Mouse (Mus musculus): ENCODE measurements around the gene Dlk1. TPM values are rescaled to one million over a fixed set of nuclear protein-coding genes. Genes with fewer than 3 reads are reported as not detected.

The Dlk1 gene
- polyA plus RNA-seq, 1 experiment = 410 TPM

- Histone ChIP-seq H3K4me3 (ENCODE audit: insufficient read depth, low read length) (no peak overlapping the region), H3K4me1 (ENCODE audit: control insufficient read depth, insufficient read depth, low read length) (no peaks in the 10 kb centered on the region), H3K27ac (ENCODE audit: insufficient read depth, low read length) (no peak overlapping the region)
- TF ChIP-seq POLR2A (IDR thresholded peaks at IDR 0.05; ENCODE audit: low read depth, low read length) = no peak
- TF ChIP-seq CTCF (IDR thresholded peaks at IDR 0.05; ENCODE audit: borderline replicate concordance, insufficient read depth, low read length) = no peak
Observed at GRCm38 (mm10) chr12:109502360-109503040, 49.9 kb downstream of the Dlk1 start.

- TF ChIP-seq POLR2A (IDR thresholded peaks at IDR 0.05; ENCODE audit: low read depth, low read length) (no peak), CTCF (IDR thresholded peaks at IDR 0.05; ENCODE audit: borderline replicate concordance, insufficient read depth, low read length) (no peak)
- Histone ChIP-seq H3K27ac (ENCODE audit: insufficient read depth, low read length) (no peak overlapping the region), H3K4me1 (ENCODE audit: control insufficient read depth, insufficient read depth, low read length) (no peaks in the 10 kb centered on the region), H3K4me3 (ENCODE audit: insufficient read depth, low read length) (no peak overlapping the region)
Observed at GRCm38 (mm10) chr12:109507693-109508092, 55.1 kb downstream of the Dlk1 start.

- no peaks in the 10 kb centered on the region for H3K4me1 ChIP-seq (ENCODE audit: control insufficient read depth, insufficient read depth, low read length)
- H3K27ac ChIP-seq (ENCODE audit: insufficient read depth, low read length) = no peak overlapping the region
- no peak overlapping the region for H3K4me3 ChIP-seq (ENCODE audit: insufficient read depth, low read length)
- TF ChIP-seq POLR2A (IDR thresholded peaks at IDR 0.05; ENCODE audit: low read depth, low read length) = no peak
- TF ChIP-seq CTCF (IDR thresholded peaks at IDR 0.05; ENCODE audit: borderline replicate concordance, insufficient read depth, low read length) = no peak
Observed at GRCm38 (mm10) chr12:109508495-109509454, 56.2 kb downstream of the Dlk1 start.

- Histone ChIP-seq H3K4me3 (ENCODE audit: insufficient read depth, low read length) (no peak overlapping the region), H3K4me1 (ENCODE audit: control insufficient read depth, insufficient read depth, low read length) (no peaks in the 10 kb centered on the region), H3K27ac (ENCODE audit: insufficient read depth, low read length) (no peak overlapping the region)
- no peak for TF ChIP-seq CTCF (IDR thresholded peaks at IDR 0.05; ENCODE audit: borderline replicate concordance, insufficient read depth, low read length)
- no peak for TF ChIP-seq POLR2A (IDR thresholded peaks at IDR 0.05; ENCODE audit: low read depth, low read length)
Observed at GRCm38 (mm10) chr12:109509531-109510137, 57.0 kb downstream of the Dlk1 start.

- no peaks in the 10 kb centered on the region for H3K4me1 ChIP-seq (ENCODE audit: control insufficient read depth, insufficient read depth, low read length)
Observed at GRCm38 (mm10) chr12:109510247-109510646, 57.6 kb downstream of the Dlk1 start.

GRCm38 (mm10) chr12:109511456-109511855 is 58.8 kb downstream of the Dlk1 start:
- Histone ChIP-seq H3K4me1 (ENCODE audit: control insufficient read depth, insufficient read depth, low read length) (no peaks in the 10 kb centered on the region), H3K4me3 (ENCODE audit: insufficient read depth, low read length) (no peak overlapping the region), H3K27ac (ENCODE audit: insufficient read depth, low read length) (no peak overlapping the region)
- TF ChIP-seq CTCF (IDR thresholded peaks at IDR 0.05; ENCODE audit: borderline replicate concordance, insufficient read depth, low read length) (no peak), POLR2A (IDR thresholded peaks at IDR 0.05; ENCODE audit: low read depth, low read length) (no peak)

More at GRCm38 (mm10) chr12:109510247-109510646, 57.6 kb downstream of the Dlk1 start:
- no peak for TF ChIP-seq POLR2A (IDR thresholded peaks at IDR 0.05; ENCODE audit: low read depth, low read length)
- TF ChIP-seq CTCF (IDR thresholded peaks at IDR 0.05; ENCODE audit: borderline replicate concordance, insufficient read depth, low read length) = no peak
- H3K4me3 ChIP-seq (ENCODE audit: insufficient read depth, low read length) = no peak overlapping the region
- no peak overlapping the region for H3K27ac ChIP-seq (ENCODE audit: insufficient read depth, low read length)

GRCm38 (mm10) chr12:109512151-109512907 is 59.7 kb downstream of the Dlk1 start:
- Histone ChIP-seq H3K4me1 (ENCODE audit: control insufficient read depth, insufficient read depth, low read length) (no peaks in the 10 kb centered on the region), H3K27ac (ENCODE audit: insufficient read depth, low read length) (no peak overlapping the region), H3K4me3 (ENCODE audit: insufficient read depth, low read length) (no peak overlapping the region)
- TF ChIP-seq POLR2A (IDR thresholded peaks at IDR 0.05; ENCODE audit: low read depth, low read length) = no peak
- no peak for TF ChIP-seq CTCF (IDR thresholded peaks at IDR 0.05; ENCODE audit: borderline replicate concordance, insufficient read depth, low read length)

Other genes with a start within 250 kb of the Dlk1 start
- 0.53 TPM in 1 of 2 replicates, not detected in the other for gene Rtl1, start 147.5 kb downstream of the Dlk1 start, polyA plus RNA-seq (2011; ENCODE audit: insufficient read length, low read depth, missing spikeins)